Mouse (Mus musculus): ENCODE results near the gene D630045J12Rik. TPM values are rescaled to one million over a fixed set of nuclear protein-coding genes. Genes with fewer than 3 reads are reported as not detected.

D630045J12Rik gene
- total and polyA plus RNA-seq, 2 experiments from 2014 or later: 9.7 to 42.5 TPM

DNA sequence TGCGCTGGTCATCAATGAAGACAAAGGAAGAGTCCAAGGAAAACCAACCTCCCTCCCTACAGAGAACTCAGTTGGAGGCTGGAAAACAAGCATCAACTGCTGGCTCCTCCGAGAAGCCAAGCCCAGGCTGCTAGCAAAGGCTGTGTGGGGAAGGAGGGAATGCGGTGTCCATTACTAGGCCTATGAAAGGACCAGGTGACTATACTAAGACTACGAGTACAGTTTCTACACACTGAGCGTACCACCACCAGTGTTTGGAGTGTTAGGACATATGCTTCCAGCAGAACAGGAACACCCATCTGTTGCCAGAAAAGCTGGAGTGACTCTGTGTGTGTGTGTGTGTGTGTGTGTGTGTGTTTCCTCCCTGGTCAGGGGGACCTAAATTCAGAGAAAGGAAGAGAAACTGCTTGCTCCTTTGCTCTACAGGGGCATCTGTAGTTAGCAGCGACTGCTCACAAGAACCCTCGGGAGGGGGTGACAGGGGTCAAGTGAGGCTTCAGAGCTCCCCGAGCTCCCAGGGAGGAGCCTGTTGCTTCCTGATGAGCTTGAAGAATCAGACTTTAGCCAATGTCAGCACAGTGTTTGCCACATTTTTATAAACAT, 108.2 kb downstream of the D630045J12Rik start:
- no peak overlapping the region for H3K9ac ChIP-seq (replicated peaks; ENCODE audit: low read length, poor library complexity, severe bottlenecking)
- H3K27ac ChIP-seq (ENCODE audit: low read depth, low read length): no peak overlapping the region
- peaks cover 52% of the 10 kb centered on the region for H3K36me3 ChIP-seq (ENCODE audit: insufficient read depth, low read length)
- 65% methylated on average over 8 of the region's 8 CpGs for WGBS
- H3K27me3 ChIP-seq (ENCODE audit: insufficient read depth, low read length): no peaks in the 10 kb centered on the region
- H3K9me3 ChIP-seq (ENCODE audit: low read length): no peaks in the 10 kb centered on the region
- ATAC-seq (ENCODE audit: low FRiP score): no peak
- H3K4me2 ChIP-seq (ENCODE audit: low read depth, low read length, poor library complexity, severe bottlenecking): no peak overlapping the region
- no peak overlapping the region for H3K4me3 ChIP-seq (ENCODE audit: low read depth, low read length)
- DNase-seq (ENCODE audit: low spot score): no peak
- no peaks in the 10 kb centered on the region for H3K4me1 ChIP-seq (ENCODE audit: insufficient read depth, low read length)
- TF ChIP-seq CTCF (IDR thresholded peaks at IDR 0.05): no peak

DNA sequence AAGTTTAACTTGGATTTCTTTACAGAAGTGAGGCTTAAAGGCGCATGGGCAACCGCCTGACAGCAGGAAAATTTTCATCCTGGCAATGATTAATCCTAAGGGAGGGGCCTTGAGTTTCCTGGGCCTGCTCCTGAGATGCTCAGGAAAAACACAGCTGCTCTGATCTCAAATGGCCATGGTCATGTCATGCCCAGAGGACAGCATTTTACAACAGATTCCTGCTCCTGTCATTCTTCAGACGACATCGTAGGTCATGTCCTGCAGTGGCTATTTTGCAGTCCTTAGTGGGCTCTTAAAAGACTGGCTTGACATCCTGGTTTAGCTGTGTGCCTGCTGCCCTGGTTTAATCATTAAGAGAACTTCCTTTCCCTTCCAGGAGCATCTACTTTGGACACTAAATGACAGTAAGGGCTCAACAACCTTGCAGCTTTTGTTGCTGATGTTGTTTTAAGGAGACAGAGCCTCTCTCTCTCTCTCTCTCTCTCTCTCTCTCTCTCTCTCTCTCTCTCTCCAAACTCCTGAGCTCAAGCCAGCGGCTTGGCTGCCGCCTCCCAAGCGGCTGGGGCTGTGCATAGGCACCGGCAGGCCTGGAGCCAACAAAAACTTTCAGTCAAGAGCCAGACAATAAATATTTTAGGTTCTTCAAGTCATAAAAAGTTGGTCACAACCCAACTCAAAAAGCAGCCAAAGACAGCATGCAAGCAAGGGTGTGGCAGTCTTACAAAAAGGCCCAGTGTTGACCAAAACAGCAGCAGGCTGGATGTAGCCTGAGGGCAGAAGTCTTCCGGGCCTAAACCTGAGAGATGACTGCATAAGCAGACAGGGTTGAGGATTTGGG, 109.4 kb downstream of the D630045J12Rik start:
- peaks cover 50% of the 10 kb centered on the region for H3K36me3 ChIP-seq (ENCODE audit: insufficient read depth, low read length)

DNA sequence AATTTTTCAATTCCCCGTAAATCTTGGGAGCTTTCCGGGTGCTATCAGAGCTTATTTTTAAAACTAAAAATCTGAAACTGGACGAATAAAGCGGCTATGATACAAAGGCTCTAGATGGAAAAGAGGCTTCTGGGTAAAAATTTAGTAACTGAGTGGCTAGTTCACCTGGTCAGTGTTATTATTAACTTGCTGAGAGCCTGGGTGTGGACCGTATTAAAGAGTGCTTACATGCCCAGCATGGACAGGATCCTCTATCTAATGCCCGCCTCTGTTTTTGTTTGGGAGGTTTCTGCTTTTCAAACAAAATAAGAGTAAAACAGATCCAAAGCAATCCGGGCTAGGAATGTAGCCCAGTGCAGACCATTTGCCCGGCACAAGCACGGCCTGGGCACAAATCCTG, 113.4 kb downstream of the D630045J12Rik start:
- Histone ChIP-seq H3K9ac (replicated peaks; ENCODE audit: low read length, poor library complexity, severe bottlenecking) (no peak overlapping the region), H3K9me3 (ENCODE audit: low read length) (no peaks in the 10 kb centered on the region), H3K27ac (ENCODE audit: low read depth, low read length) (no peak overlapping the region), H3K4me2 (ENCODE audit: low read depth, low read length, poor library complexity, severe bottlenecking) (no peak overlapping the region), H3K4me1 (ENCODE audit: insufficient read depth, low read length) (no peaks in the 10 kb centered on the region), H3K4me3 (ENCODE audit: low read depth, low read length) (no peak overlapping the region), H3K36me3 (ENCODE audit: insufficient read depth, low read length) (peaks cover 30% of the 10 kb centered on the region), H3K27me3 (ENCODE audit: insufficient read depth, low read length) (no peaks in the 10 kb centered on the region)
- ATAC-seq (ENCODE audit: low FRiP score) (no peak), DNase-seq (ENCODE audit: low spot score) (no peak)
- TF ChIP-seq CTCF (IDR thresholded peaks at IDR 0.05): no peak
- 88% methylated on average over 9 of the region's 9 CpGs for WGBS

More for the DNA sequence above, 109.4 kb downstream of the D630045J12Rik start:
- 75% methylated on average over 9 of the region's 9 CpGs for WGBS
- Histone ChIP-seq H3K4me2 (ENCODE audit: low read depth, low read length, poor library complexity, severe bottlenecking) (no peak overlapping the region), H3K27ac (ENCODE audit: low read depth, low read length) (no peak overlapping the region), H3K9me3 (ENCODE audit: low read length) (no peaks in the 10 kb centered on the region), H3K9ac (replicated peaks; ENCODE audit: low read length, poor library complexity, severe bottlenecking) (no peak overlapping the region), H3K4me1 (ENCODE audit: insufficient read depth, low read length) (no peaks in the 10 kb centered on the region), H3K27me3 (ENCODE audit: insufficient read depth, low read length) (no peaks in the 10 kb centered on the region), H3K4me3 (ENCODE audit: low read depth, low read length) (no peak overlapping the region)
- no peak for TF ChIP-seq CTCF (IDR thresholded peaks at IDR 0.05)
- DNase-seq (ENCODE audit: low spot score) (no peak), ATAC-seq (ENCODE audit: low FRiP score) (no peak)

DNA sequence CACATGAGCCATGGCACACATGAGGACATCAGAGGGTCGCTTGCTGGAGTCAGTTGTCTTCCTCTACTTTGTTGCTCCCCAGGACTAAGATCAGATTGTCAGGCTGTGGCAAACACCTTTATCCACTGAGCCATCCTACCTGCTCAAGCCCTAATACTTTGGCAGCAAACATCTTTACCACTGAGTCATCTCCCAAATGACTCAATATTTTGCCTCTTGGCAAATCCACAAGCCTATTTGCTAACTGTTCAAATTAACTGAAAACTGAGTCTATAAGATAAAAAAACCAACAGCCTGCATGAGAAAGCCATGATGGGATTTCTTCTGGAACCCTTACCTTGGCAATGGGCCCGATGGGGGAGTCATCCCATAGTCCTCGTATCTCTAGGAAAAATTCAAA, 114.7 kb downstream of the D630045J12Rik start:
- Histone ChIP-seq H3K27ac (ENCODE audit: low read depth, low read length) (no peak overlapping the region), H3K4me2 (ENCODE audit: low read depth, low read length, poor library complexity, severe bottlenecking) (no peak overlapping the region), H3K9ac (replicated peaks; ENCODE audit: low read length, poor library complexity, severe bottlenecking) (no peak overlapping the region), H3K9me3 (ENCODE audit: low read length) (no peaks in the 10 kb centered on the region), H3K36me3 (ENCODE audit: insufficient read depth, low read length) (peaks cover 33% of the 10 kb centered on the region), H3K4me1 (ENCODE audit: insufficient read depth, low read length) (no peaks in the 10 kb centered on the region), H3K4me3 (ENCODE audit: low read depth, low read length) (no peak overlapping the region), H3K27me3 (ENCODE audit: insufficient read depth, low read length) (no peaks in the 10 kb centered on the region)
- no peak for ATAC-seq (ENCODE audit: low FRiP score)
- TF ChIP-seq CTCF (IDR thresholded peaks at IDR 0.05): no peak
- DNase-seq (ENCODE audit: low spot score): no peak
- WGBS: 90% methylated on average over 3 of the region's 3 CpGs

DNA sequence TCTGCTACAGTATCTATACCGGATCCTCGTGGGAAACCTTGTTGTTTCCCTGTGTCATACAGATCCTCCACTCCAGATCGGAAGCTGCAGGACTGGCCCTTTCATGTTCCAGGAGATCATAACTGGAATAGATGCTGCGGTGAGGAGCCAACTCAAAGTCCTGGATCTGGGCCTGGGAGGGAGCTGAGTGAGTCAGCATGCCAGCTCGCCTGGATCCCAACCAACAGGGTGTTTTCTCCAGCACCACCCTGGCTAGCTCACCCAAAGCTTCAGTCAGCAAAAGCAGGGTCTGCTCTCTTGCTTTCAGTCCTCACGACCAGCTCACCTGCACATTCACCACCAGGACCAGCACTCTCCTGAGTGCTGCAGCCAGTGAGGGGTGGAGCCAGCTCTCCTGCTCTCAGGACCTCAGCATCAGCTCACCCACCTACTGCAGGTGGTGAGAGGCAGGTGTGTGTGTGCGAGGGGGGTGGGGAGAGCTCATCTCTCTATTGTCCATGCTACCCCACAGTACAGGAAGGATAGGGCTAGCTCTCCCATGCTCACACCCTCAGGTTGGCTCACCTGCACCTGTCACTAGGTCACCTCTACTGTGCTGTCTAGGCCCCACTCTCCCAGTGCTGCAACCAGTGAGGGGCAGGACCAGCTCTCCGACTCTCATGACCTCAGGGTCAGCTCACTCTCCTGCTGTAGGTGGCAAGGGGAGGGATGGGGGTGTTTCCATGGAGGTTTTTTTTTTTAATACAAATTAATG, 118.8 kb downstream of the D630045J12Rik start:
- Histone ChIP-seq H3K9me3 (ENCODE audit: low read length) (no peaks in the 10 kb centered on the region), H3K4me3 (ENCODE audit: low read depth, low read length) (no peak overlapping the region), H3K36me3 (ENCODE audit: insufficient read depth, low read length) (peaks cover 28% of the 10 kb centered on the region), H3K4me1 (ENCODE audit: insufficient read depth, low read length) (no peaks in the 10 kb centered on the region), H3K27ac (ENCODE audit: low read depth, low read length) (no peak overlapping the region), H3K27me3 (ENCODE audit: insufficient read depth, low read length) (no peaks in the 10 kb centered on the region), H3K4me2 (ENCODE audit: low read depth, low read length, poor library complexity, severe bottlenecking) (no peak overlapping the region), H3K9ac (replicated peaks; ENCODE audit: low read length, poor library complexity, severe bottlenecking) (no peak overlapping the region)
- no peak for ATAC-seq (ENCODE audit: low FRiP score)
- DNase-seq (ENCODE audit: low spot score): no peak
- WGBS: 83% methylated on average over 8 of the region's 8 CpGs
- no peak for TF ChIP-seq CTCF (IDR thresholded peaks at IDR 0.05)

All from midbrain, postnatal 0 days (tissue).